Mouse (Mus musculus): ENCODE results near the gene Cltrn.

Cltrn gene

DNA sequence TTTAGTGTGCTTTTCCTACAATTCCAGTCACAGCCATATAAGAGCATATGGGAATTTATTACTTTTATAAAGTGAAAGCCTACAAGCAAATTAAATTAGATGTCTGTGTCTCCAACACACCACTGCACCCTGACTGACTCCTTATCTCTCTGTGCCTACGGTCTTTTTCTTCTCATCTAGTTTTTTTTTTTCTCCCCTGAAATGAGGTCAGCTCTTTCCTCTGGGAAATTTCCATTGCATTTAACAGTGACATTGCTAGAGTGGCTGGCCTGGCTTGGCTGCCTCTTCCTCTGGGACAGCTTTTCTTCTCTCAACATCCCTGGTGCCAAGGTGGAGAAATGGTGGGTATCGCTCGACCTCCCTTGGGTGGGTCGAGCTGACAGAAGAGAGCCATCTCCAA is at the start of gene Cltrn:
Gene Cltrn, plus strand, starts transcription at position 249 of the 400 bp plus-strand sequence.
- no peak for DNase-seq

DNA sequence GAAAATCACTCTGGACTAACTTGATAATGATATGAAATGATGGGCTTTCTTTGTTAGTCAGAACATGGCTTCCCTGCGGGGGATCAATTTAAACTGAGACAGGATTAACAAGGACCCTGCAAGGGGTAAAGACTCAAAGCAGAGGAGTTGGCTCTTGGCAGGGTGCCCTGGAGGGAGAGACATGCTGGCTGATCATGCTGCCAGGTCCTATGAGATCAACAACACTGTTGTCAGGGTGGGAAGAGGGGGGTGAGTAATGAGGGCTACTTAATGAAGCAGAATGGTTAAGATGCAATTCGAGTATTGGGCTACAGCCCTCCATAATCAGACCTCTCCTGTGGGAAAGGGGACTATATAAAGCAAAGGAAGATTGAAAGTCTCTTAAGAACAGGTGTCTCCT is 49.7 kb upstream of the Cltrn start:
- no peak for DNase-seq

DNA sequence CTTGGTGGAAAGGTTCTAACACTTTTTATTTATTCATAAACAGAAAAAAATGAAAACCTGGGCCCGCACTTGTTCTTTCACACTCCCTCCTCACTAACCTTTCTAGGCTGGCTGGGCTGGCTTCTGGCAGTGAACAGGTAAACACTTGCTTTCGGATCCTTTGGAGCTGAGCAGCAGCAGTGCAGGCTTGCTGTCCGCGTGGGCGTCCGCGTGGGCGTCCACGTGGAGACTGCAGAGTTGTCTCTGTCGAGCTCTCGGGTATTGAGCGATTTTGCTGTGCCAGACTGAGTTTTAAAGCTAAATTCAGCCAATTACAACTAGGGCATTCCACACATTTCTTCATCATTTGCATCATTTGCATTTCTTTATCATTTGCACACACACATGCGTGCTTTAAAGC is 46.6 kb upstream of the Cltrn start:
- no peak for DNase-seq

DNA sequence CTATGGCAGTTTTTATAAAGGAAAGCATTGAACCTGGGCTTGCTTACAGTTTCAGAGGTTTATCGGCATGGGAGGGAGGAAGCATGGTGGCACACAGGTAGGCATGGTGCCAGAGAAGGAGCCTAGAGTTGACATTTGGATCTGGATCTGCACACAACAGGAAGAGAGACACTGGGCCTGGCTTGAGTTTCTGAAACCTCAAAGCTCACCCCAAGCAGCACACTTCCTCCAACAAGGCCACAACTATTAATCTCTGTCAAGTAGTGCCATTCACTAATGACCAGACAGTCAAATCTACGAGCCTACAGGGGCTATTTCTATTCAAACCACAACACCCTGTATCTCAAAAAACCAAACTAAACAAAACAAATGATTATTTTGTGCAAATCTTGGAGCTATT is 41.9 kb upstream of the Cltrn start:
- no peak for DNase-seq

DNA sequence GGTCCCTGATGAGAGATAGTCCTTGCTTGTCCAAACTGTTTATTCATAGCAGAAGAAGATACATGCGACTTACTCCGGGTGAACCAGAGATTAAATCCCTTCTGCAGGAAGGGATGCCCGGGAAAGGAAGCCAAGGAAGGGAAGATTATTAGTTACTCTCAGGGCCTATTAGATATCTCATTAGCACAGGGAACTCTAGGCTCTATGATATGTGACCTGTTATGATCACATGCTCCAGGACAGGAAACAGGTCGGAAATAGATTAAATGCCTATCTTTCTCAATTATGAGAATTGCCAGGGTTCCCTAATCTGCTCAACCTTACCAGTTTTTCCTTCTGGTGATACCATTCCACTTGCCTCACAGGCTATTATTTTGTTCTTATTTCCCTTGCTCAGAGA is 32.9 kb upstream of the Cltrn start:
- no peak for DNase-seq

DNA sequence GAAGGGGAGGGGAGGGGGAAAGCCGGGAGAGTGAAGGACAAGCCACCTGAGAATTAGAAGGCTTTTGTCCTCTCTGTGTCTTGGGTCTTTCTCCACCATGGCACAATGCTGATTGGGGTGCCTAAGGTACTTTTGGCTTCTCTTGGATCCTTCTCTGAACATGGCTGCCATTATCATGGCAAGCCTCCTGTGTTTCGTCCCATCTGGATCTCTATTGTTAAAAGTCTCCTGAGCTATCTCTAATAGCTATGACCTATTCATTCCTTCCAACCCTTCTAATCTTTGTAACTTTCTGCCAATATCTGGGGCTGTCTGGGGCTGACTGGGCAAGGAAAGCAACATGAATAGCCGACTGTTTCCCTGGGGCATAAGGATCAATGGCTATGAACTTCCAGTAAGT is 30.1 kb upstream of the Cltrn start:
- no peak for DNase-seq

DNA sequence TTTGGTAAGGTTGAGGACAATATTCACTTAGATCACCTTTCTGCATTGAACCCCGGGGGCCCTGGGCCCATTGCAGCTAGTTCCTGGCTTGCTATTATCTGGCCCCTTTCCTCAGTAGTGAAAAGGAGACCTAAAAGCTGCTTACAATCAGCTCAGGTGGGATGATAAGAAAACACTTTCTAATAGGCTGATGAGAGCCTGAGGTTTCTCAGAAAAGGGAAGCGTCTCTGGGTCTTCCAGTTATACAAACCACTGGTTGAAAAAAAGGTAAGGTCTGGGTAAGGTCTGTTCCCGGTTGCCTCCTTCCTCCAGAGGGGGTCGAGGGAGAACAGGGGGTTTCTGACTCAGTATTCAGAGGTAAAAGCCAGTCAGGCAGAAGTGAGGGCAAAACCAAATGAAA is 29.6 kb upstream of the Cltrn start:
- DNase-seq, result no peak

DNA sequence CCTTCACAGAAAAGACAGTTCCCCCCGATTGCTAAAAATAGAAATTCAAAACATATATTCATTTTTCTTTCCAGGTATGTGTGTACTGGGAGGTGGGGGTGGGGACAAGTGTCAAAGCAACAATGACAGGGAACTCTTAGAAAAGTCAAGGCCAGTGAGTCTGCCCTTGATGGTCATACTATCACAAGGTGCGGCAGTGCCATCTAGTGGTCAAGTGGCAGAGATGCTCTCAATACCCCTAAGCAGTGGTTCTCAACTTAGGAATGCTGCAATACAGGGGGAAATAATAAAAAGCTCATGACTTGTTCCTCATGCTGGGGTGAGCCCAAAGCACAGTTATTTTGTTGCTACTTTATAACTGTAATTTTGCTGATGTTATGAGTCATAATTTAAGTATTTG is 22.4 kb upstream of the Cltrn start:
- DNase-seq, result peak; percentile 38 to 39

DNA sequence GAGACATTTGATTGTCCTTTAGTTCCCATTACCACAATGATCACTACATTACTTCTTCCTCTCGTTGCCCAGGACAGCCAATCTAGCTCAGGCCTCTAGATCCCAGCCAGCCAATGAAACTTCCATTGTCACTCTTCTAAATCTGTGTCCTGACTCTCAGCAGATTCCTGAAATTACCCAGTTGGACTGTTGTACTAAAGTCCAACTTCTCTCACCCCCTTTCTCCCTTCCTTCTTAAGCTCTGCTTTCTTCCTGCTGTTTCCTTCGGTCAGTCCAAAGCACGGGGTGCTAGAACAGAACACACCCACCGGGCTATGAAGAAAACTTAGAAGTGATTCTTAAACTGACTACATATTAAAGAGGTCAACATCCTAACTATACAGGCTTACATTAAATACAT is 19.7 kb upstream of the Cltrn start:
- no peak for DNase-seq

DNA sequence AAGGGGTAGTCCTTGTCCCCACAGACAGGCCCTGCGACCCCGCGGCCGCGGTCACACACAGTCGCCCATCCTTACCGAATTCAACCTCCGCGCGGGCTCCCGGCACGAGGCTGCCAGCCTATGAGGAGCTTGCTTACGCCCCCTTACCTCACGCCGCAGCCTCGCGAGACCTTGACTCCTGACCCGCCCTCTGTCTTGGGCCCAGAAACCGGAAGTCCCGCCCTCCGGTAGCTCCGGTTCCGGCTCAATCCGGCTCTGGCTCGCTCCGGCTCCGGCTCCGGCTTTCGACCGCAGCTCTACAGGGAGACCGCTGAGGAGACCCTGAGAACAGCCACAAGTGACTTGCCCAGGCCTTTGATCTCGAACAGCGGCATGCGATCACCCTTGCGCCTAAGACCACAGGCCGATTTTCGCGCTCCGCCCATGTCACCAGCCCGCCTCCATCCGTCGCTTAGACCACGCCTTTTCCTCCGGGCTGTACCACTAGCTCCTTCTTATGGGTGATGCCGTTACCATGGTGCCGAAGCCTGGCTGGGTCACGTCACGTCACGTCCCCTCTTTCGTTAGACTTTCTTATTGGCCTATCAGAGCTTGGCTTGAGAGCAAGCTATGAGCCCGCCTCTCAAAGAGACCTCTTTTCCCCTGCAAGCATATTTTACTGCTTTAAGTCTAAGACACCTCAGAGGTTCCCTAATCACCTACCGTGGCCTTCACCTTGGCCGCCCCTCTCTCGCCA is 12.4 kb upstream of the Cltrn start, which contains the start of gene Siah1b:
Gene Siah1b, minus strand, starts transcription at position 454 of the 736 bp plus-strand sequence.
- DNase-seq, result peak; percentile 89 to 92

DNA sequence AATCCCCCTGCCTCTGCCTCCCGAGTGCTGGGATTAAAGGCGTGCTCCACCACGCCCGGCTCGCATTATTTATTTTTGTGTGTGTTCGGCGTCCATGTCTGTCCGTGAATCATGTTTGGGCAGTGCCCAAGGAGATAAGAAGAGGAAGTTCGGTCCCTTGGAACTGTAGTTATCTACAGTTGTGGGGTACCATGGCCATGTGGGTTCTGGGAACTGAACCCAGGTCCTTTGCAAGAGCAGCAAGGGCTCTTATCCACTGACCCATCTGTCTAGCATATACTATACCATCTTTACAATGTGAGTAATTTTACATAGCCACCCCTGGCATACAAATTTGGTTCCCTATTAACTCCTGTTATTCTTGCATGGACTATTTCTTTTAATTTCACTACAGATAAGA is 6.6 kb upstream of the Cltrn start:
- DNase-seq, result no peak

DNA sequence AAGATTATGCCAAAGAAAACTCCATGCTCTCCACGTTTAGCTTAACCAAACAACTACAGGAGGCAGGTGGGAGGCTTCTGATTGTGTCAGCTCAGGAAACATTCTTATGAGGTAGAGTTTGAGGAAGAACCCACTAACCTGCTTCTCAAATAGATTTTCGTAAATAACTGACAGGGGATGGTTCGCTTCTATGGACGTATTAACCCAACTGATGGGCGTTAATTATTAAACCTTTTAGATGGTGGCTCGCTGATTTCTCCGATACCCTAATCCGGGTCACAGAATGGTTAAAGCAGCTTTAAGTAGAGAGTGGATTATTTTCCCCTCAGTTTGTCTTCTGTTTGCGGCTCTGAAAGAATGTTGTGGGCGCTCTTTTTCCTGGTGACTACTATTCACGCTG is 1.3 kb downstream of the Cltrn start:
- DNase-seq, result no peak

DNA sequence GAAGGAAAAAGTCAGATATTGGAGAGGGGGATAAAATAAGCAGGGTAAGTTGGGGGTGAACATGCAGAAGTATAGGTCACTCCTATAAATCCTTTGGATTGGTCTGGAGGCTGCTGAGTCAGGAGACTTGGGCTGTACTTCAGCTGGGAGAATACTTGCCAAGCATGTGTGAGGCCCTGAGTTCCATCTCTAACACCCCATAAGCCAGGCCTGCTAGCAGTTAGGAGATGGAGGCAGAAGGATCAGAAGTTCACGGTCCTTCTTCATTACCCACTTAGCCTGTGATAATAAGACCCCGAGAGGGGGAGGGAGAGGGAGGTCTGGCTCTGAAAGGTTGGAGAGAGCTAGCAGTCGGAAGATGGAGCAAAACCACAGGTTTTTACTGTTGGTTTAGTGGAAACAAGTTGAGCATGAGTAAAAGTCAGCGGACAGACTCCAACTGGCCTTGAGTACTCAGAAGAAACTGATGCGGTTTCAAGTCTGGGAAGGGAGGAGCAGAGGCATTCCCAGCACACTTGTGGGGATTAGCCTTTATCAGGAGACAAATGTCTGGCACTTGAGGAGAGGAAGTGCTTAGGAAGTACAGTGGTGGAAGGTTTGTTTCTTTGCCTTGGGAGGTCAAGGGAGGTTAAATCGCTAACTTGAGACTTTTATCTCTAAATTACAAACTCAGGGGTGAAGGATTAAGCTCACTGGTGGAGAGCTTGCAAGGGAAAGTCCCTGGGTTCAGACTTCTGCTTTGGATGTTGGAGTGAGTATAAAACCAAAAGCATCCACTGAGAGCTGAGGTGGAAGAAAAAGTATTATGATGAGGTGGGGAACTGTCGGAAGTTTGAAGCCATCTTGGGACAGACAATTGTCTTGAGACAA is 3.9 kb downstream of the Cltrn start:
- DNase-seq, result no peak

DNA sequence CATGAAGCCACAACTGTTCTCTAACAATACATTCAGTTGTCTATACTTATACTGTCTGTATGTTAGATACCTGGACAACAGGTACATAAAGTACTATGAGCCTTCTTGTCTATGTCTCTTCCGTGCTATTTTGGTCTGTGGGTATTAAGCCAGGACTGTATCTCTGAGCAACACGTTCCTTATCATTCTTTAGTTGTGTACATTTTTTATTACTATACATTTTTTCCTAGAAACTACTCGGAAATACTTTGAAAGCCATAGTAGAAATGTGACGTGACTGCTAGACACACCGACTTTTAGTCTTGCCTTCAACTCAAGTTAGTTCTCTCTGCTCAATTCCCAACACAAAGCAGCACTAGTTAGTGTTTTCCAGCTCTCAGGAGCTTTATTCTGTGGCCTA is 4.8 kb downstream of the Cltrn start:
- DNase-seq, result no peak

DNA sequence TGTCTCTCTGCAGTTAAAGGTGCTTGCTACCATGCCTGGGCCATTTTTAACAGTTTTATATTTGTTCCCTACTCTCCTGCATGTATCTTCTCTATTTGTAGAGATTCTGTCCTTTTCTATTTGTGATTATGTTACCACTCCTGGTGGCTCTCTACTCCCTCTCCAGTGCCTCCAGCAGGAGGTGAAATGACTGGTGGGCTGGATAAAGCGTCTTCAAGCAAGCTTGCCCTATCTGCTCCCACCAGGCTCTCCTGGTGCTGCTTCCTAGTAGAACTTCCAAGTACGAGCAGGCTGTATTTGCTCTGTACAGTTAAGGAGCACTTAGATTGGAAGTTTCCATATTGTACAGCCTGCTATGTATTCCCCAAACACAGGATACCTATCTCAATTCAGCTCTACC is 7.2 kb downstream of the Cltrn start:
- DNase-seq, result no peak

DNA sequence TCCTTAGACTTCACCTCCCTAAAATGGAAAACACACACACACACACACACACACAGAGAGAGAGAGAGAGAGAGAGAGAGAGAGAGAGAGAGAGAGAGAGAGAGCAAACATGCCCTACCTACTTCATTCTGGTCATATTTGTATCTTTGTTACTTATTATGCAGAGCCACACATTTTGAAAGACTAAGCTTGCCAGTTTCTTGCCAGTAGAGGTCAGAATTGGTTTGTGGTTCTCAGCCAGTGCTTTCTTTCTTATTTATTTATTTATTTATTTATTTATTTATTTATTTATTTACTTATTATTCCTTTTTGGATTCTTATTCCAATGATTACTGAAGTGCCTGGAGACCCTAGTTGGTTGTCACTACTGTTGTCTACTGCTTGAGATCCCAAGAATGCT is 12.9 kb downstream of the Cltrn start:
- no peak for DNase-seq

DNA sequence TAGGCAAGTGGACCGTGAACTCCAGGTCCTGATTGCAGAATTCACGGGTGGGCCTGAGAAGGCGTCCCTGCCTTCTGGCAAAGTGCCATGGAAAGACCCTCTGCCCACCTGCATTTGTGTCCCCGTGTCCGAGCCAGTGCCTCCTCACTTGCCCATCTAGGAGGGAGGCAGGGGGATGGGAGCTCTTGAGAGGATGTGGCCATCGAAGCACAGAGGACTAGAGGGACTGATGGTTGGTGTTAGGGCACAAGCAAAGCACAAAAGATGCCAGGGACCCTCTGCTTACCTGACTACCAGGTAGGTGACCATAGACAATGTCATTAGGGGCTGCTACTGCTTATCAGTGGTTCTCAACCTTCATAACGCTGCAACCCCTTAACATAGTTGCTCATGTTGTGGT is 13.6 kb downstream of the Cltrn start:
- DNase-seq, result no peak

DNA sequence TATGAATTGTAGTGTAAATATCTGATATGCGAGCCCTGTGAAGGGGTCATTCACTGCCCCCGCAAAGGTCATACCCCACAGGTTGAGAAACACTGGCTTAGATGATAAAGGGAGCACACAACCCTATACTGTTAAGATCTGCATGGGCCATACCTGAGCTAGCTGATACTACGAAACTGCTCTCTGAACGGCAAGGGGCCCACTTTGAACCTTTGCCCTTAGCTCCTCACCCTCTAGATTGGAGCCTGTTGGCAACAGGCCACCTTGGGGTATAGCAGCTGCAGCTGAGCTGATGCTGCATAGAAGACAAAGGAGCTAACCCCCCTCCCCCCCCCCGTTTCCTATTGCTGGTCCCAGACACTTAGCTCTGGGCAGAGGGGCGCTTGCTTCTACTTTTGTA is 14.0 kb downstream of the Cltrn start:
- peak in 1 of 2 experiments; percentile 5 for DNase-seq

DNA sequence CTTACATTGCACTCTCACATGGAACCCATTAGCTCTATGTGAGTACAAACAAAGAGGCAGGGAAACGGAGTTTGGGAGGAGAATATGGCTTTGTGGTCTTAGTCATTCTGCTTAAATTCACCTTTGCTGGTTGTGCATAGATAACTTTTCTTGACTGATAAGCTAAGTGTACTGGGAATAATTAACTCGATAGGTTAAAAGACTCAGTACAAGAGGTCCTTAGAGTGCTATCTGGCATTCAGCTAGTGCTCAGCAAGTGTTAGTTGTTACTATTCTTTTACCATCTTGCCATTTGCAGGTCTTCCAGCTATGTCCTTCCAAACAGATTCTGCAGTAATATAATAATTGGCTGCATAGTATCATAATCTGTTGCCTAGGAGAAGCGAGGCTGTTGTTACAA is 22.5 kb downstream of the Cltrn start:
- DNase-seq, result no peak

DNA sequence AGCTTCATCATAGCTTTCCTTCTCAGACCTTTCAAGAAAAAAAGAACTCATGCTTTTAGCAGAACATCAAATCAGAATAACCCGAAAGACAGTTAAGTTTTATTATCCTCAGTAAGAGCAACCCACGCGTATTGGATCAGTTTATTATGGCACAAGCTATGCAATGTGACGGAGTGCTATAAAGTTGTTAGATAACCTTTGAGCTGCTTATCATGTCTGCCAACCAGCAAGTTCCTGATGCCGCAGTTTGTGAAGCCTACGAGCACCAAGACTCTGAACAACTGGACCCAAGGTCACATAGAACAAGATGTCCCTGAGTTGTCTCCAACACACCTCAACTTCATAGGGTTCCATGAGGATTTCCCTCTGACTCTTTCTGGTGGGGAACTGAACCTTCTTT is 25.1 kb downstream of the Cltrn start:
- no peak for DNase-seq

DNA sequence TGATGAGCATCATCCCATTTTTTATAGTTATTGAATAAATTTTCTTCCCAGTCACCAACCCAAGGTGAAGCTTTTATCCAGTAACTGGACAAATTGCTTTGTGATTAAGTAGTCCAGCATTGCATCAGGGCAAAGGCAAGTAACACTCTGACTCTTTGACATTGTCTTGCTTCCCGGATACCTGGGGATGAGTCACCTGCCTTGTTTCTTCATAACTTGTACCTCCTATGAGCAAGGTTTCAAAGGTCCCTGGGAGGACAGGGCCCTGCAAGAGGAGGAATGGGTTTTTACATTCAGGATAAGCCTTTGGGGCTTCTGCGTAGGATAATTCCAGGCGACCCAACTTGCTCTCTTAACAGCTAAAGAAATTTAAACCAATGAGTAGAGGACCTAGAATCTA is 35.3 kb downstream of the Cltrn start:
- no peak for DNase-seq

DNA sequence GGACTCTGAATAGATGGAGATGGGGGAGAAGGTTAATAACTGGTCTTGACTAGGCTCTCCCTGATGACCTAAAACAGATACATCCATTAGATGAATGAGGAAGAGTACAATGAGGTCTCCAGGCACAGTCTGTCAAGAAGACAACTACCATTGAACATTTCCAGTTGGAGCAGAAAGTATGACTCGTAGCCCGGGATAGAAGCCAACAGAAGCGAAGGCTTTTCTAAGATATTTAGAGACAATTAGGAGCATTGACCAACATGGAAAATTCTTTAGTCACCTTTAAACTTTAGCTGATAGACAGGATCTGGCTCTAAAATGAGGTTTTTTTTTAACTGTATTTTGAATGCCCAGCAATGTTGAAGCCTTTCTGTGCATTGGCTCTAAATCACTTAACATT is 44.9 kb downstream of the Cltrn start:
- no peak for DNase-seq

DNA sequence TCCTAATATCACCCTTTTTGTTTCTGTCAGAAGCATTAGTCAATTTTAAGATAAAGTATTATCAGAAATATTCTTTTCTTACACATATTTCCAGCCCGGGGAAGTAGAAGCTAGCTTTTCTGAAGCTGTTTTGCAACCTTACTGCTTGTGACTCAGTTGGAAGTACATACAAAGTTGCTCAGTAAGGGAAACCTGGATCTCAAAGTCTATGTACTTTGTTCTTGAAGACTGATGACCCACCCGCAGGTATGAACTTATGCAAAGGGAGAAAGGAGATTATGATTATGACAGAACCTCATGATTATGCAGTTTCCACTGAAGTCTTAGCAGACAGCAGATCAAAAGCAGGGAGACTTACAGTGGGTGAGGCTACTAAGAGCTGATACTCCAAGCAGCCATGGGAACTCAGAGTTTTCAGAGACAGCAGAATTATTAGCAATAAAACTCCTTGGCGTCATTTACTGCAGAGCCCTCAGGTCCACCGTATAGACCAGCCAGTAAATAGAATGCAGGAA is 46.7 kb downstream of the Cltrn start:
- no peak for DNase-seq

DNA sequence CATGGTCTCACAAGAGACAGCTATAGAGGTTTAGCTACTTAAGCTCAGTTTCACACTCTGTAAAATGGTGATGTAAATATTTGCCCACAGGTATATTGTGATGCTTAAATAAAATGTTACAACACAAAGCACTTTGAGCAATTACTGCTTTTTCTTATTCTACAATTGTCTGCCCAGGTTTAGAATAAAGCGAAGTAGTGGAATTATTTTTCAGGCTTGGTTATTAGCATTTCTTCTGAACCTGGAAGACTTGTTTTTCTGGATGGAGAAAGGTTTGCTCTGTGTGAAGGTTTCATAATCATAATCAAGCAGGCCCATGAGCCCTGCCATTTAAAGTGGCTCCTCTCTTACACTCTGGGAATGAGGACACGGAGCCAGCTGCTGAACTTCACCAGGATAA is 50.4 kb downstream of the Cltrn start, which contains the start of gene Ace2:
Gene Ace2, plus strand, starts transcription at position 301 of the 400 bp plus-strand sequence.
- no peak for DNase-seq
